Mouse (Mus musculus): ENCODE results near the gene Gzmk. TPM values are rescaled to one million over a fixed set of nuclear protein-coding genes. Genes with fewer than 3 reads are reported as not detected.

Gzmk gene
- total RNA-seq, 1 experiment: not detected

DNA sequence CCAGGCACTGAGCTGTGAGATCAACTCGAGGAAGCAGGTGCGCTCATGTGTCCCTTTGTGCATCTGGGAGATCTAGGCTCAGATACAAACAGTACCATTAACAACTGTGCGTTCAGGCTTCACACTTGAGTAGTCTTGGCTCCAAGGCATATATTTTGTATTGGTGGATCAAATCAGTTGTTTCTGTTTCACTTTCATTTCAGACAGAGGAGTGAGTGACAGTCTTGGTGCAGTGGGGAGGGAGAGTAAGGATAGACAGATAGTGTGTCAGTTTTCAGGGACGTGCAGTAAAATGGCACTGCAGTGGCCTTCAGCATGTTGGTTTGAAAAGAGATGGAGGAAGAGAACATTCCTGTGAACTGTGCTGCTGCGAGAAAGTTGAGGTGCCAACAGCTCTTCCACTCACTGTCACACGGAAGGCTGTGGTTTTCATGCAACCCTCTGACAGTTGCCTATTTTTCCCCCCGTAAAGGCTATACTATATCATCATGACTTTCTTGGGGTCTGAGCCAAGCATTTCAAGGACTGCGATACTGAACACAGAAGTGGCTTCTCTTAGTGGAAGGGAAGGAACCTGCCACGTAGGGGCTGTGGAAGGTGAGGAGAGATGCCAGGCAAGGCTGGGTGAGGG, 27.7 kb downstream of the Gzmk start:
- Histone ChIP-seq H3K4me1 (ENCODE audit: control insufficient read depth in 2 of 2, insufficient read depth in 2 of 2, low read length in 2 of 2, poor library complexity in 1 of 2) (peaks cover 0 to 5% of the 10 kb centered on the region in 2 experiments; a peak in 2 of 4 replicates), H3K9me3 (ENCODE audit: control insufficient read depth, insufficient read depth, low read depth, low read length) (no peaks in the 10 kb centered on the region), H3K27ac (ENCODE audit: insufficient read depth, low read depth, low read length, poor library complexity, severe bottlenecking) (no peak overlapping the region), H3K4me3 (ENCODE audit: insufficient read depth in 1 of 2, low read depth in 1 of 2, low read length in 2 of 2, poor library complexity in 1 of 2, severe bottlenecking in 1 of 2) (no peak overlapping the region), H3K9ac (ENCODE audit: insufficient read depth, low read depth, low read length, poor library complexity, severe bottlenecking) (no peak overlapping the region), H3K36me3 (ENCODE audit: control insufficient read depth, insufficient read depth, low read length, poor library complexity, severe bottlenecking) (no peaks in the 10 kb centered on the region)
- in situ Hi-C loops (cut with MboI; ENCODE audit: low sequenced_read_pairs in 2 of 2, unreplicated experiment in 2 of 2): no loop called here
- DNase-seq (ENCODE audit: low read depth, low spot score): no peak
- TF ChIP-seq MAFK (IDR thresholded peaks at IDR 0.05; ENCODE audit: insufficient read depth, low read depth, low read length) (no peak), ZNF384 (IDR thresholded peaks at IDR 0.05; ENCODE audit: low read depth, low read length) (no peak), HCFC1 (IDR thresholded peaks at IDR 0.05; ENCODE audit: borderline replicate concordance, insufficient read depth, low read length) (no peak), ZC3H11A (IDR thresholded peaks at IDR 0.05; ENCODE audit: borderline replicate concordance, low read depth, low read length) (no peak), CHD2 (IDR thresholded peaks at IDR 0.05; ENCODE audit: low read depth, low read length) (no peak)

DNA sequence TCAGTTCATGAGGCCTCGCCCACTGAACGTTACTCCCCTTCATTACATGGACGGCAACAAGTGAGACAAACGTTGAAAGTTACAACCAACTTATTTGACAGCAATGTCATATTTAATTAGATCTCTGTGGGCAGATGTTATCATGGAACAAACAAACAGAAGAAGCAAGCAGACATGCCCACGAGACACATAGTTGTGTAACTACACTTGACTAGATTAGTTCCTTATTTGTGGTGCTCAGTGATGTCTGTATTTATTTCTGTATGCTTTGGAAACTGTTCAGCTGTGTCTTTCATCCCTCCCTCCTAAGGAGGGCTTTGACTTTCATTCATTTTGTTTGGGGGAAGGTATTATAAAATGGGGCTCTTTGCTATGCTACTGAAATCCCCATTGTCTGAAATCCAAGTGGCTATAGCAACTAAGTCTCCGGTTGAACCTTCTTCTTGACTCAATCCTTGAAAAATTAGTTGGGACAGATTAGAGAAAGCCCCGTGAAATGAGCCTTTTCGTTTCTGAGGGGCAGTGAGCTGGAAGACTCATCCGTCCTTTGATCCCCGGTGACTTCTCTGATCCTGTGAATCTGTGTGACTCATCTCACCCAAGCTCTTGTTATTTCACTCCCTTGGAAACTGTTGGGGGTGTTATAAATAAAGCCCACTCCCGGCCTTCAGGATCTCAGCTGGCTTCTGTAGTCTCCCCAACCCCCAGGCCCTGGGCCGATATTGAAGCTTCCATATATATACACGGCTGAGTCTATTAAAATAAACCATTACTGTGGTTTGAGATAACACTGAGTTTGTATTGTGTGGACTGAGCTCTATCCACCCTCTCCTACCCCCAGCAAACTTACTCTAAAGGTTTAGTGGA, 28.7 kb downstream of the Gzmk start:
- H3K9ac ChIP-seq (ENCODE audit: insufficient read depth, low read depth, low read length, poor library complexity, severe bottlenecking): no peak overlapping the region
- no peak overlapping the region for H3K27ac ChIP-seq (ENCODE audit: insufficient read depth, low read depth, low read length, poor library complexity, severe bottlenecking)
- no peaks in the 10 kb centered on the region for H3K36me3 ChIP-seq (ENCODE audit: control insufficient read depth, insufficient read depth, low read length, poor library complexity, severe bottlenecking)
- H3K9me3 ChIP-seq (ENCODE audit: control insufficient read depth, insufficient read depth, low read depth, low read length): no peaks in the 10 kb centered on the region
- no peak overlapping the region for H3K4me3 ChIP-seq (ENCODE audit: insufficient read depth in 1 of 2, low read depth in 1 of 2, low read length in 2 of 2, poor library complexity in 1 of 2, severe bottlenecking in 1 of 2)
- DNase-seq (ENCODE audit: low read depth, low spot score): no peak
- in situ Hi-C loops (cut with MboI; ENCODE audit: low sequenced_read_pairs in 2 of 2, unreplicated experiment in 2 of 2): no loop called here
- H3K4me1 ChIP-seq (ENCODE audit: control insufficient read depth in 2 of 2, insufficient read depth in 2 of 2, low read length in 2 of 2, poor library complexity in 1 of 2): peaks cover 0 to 5% of the 10 kb centered on the region in 2 experiments; a peak in 2 of 4 replicates
- TF ChIP-seq HCFC1 (IDR thresholded peaks at IDR 0.05; ENCODE audit: borderline replicate concordance, insufficient read depth, low read length) (no peak), MAFK (IDR thresholded peaks at IDR 0.05; ENCODE audit: insufficient read depth, low read depth, low read length) (no peak), CHD2 (IDR thresholded peaks at IDR 0.05; ENCODE audit: low read depth, low read length) (no peak), ZC3H11A (IDR thresholded peaks at IDR 0.05; ENCODE audit: borderline replicate concordance, low read depth, low read length) (no peak), ZNF384 (IDR thresholded peaks at IDR 0.05; ENCODE audit: low read depth, low read length) (no peak)

DNA sequence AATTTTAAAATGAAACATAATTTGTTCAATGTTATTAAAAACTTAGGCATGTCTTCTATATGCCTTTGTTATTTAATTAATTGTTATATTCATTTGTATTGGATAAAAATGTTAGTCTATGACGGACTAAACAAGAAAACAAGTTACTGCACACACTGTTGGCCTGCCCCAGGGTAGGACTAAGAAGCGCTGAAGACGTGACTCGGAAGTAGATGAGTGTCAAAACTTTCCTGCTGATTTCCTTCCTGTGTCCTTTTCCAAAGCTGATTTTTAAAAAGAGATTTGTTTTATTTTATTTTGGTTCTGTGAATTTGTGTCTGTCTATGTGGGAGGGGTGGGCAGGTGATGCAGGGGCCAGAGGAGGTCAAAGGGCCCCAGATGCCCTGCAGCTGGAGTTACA, 42.0 kb downstream of the Gzmk start:
- Histone ChIP-seq H3K4me1 (ENCODE audit: control insufficient read depth in 2 of 2, insufficient read depth in 2 of 2, low read length in 2 of 2, poor library complexity in 1 of 2) (no peaks in the 10 kb centered on the region), H3K9me3 (ENCODE audit: control insufficient read depth, insufficient read depth, low read depth, low read length) (no peaks in the 10 kb centered on the region; the same call in 1 of the 2 replicates), H3K36me3 (ENCODE audit: control insufficient read depth, insufficient read depth, low read length, poor library complexity, severe bottlenecking) (no peaks in the 10 kb centered on the region), H3K27ac (ENCODE audit: insufficient read depth, low read depth, low read length, poor library complexity, severe bottlenecking) (no peak overlapping the region), H3K4me3 (ENCODE audit: insufficient read depth in 1 of 2, low read depth in 1 of 2, low read length in 2 of 2, poor library complexity in 1 of 2, severe bottlenecking in 1 of 2) (no peak overlapping the region), H3K9ac (ENCODE audit: insufficient read depth, low read depth, low read length, poor library complexity, severe bottlenecking) (no peak overlapping the region)
- TF ChIP-seq HCFC1 (IDR thresholded peaks at IDR 0.05; ENCODE audit: borderline replicate concordance, insufficient read depth, low read length): no peak
- TF ChIP-seq ZC3H11A (IDR thresholded peaks at IDR 0.05; ENCODE audit: borderline replicate concordance, low read depth, low read length): no peak
- in situ Hi-C loops (cut with MboI; ENCODE audit: low sequenced_read_pairs in 2 of 2, unreplicated experiment in 2 of 2): no loop called here
- no peak for DNase-seq (ENCODE audit: low read depth, low spot score)

DNA sequence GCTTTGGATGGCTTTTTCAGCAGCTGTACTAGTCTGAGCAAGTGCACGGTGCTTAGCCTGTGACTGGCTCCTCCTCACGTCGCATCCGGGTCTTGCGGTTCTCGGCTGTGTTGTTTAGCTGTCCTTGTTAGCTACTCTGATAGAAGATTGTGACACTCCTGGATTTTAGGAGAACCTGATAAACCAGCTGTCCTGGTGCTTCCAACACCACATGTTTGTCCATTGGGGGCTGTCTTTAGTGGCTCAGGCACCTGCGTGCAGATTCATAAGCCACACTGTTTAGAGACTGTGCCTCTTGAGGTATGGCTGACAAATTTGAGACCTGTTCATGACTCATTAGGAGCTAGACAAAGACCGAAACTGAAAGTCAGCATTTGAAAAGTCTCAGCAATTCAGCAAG, 42.4 kb downstream of the Gzmk start:
- no peaks in the 10 kb centered on the region for H3K4me1 ChIP-seq (ENCODE audit: control insufficient read depth in 2 of 2, insufficient read depth in 2 of 2, low read length in 2 of 2, poor library complexity in 1 of 2)
- no peaks in the 10 kb centered on the region for H3K36me3 ChIP-seq (ENCODE audit: control insufficient read depth, insufficient read depth, low read length, poor library complexity, severe bottlenecking)
- H3K4me3 ChIP-seq (ENCODE audit: insufficient read depth in 1 of 2, low read depth in 1 of 2, low read length in 2 of 2, poor library complexity in 1 of 2, severe bottlenecking in 1 of 2): no peak overlapping the region
- TF ChIP-seq ZNF384 (IDR thresholded peaks at IDR 0.05; ENCODE audit: low read depth, low read length): no peak
- H3K9ac ChIP-seq (ENCODE audit: insufficient read depth, low read depth, low read length, poor library complexity, severe bottlenecking): no peak overlapping the region
- H3K27ac ChIP-seq (ENCODE audit: insufficient read depth, low read depth, low read length, poor library complexity, severe bottlenecking): no peak overlapping the region
- DNase-seq (ENCODE audit: low read depth, low spot score): no peak
- H3K9me3 ChIP-seq (ENCODE audit: control insufficient read depth, insufficient read depth, low read depth, low read length): no peaks in the 10 kb centered on the region; the same call in 1 of the 2 replicates
- in situ Hi-C loops (cut with MboI; ENCODE audit: low sequenced_read_pairs in 2 of 2, unreplicated experiment in 2 of 2): no loop called here

All from ES-E14 (cell line).